Mouse (Mus musculus) MEL (cell line): Measurements from ENCODE around the gene Chrm4. TPM values are rescaled to one million over a fixed set of nuclear protein-coding genes. Genes with fewer than 3 reads are reported as not detected.

Experiments
- DNase-seq: peaks from one replicate; pipeline ENCODE4 v3.0.0; 2011; ENCODE audit warnings: low read depth, low spot score
- H3K27ac ChIP-seq: 2 replicates; pipeline ENCODE4 v1.5.1; 2012; ENCODE audit warnings: low read depth, mild to moderate bottlenecking, control low read depth, low read length, moderate library complexity; ENCODE audit not compliant: control insufficient read depth
- H3K27me3 ChIP-seq, 2 experiments: fragments of 150-350 bp in 1 of 2; sonication (generic) in 1 of 2; 2 replicates each; pipeline ENCODE4 v1.6.1; 2012; ENCODE audit warnings: low read length in 2 of 2, mild to moderate bottlenecking in 2 of 2, improper control_type of control experiment in 1 of 2, moderate library complexity in 1 of 2; ENCODE audit not compliant: insufficient read depth in 2 of 2, control insufficient read depth in 1 of 2
- H3K36me3 ChIP-seq, 2 experiments: 2 replicates each; pipeline ENCODE4 v1.6.1; 2012 to 2014; ENCODE audit warnings: low read length in 2 of 2, improper control_type of control experiment in 1 of 2, inconsistent platforms in 1 of 2, mild to moderate bottlenecking in 1 of 2; ENCODE audit not compliant: insufficient read depth in 2 of 2, control insufficient read depth in 1 of 2
- H3K4me1 ChIP-seq, 2 experiments: fragments of 150-350 bp in 1 of 2; sonication (generic) in 1 of 2; 2 replicates each; pipeline ENCODE4 v1.6.1; 2012; ENCODE audit warnings: low read length in 2 of 2, improper control_type of control experiment in 1 of 2, mild to moderate bottlenecking in 1 of 2; ENCODE audit not compliant: insufficient read depth in 2 of 2, control insufficient read depth in 1 of 2
- H3K4me3 ChIP-seq, 2 experiments: fragments of 150-350 bp in 1 of 2; sonication (generic) in 1 of 2; 2 replicates each; pipeline ENCODE4 v1.5.1; 2012; ENCODE audit warnings: low read depth in 2 of 2, low read length in 2 of 2, mild to moderate bottlenecking in 2 of 2, moderate library complexity in 2 of 2, control low read depth in 1 of 2, improper control_type of control experiment in 1 of 2; ENCODE audit not compliant: control insufficient read depth in 1 of 2, insufficient read depth in 1 of 2
- H3K79me2 ChIP-seq: 2 replicates; pipeline ENCODE4 v1.6.1; 2012; ENCODE audit warnings: mild to moderate bottlenecking, low read length, moderate library complexity; ENCODE audit not compliant: control insufficient read depth, poor library complexity, insufficient read depth
- H3K9ac ChIP-seq: 2 replicates; pipeline ENCODE4 v1.6.1; 2012; ENCODE audit warnings: low read depth, mild to moderate bottlenecking, control low read depth, low read length, moderate library complexity; ENCODE audit not compliant: control insufficient read depth, poor library complexity, severe bottlenecking
- H3K9me3 ChIP-seq: fragments of 150-350 bp; sonication (generic); replicated peaks from 2 replicates; pipeline ENCODE4 v1.6.1; 2012; ENCODE audit warnings: mild to moderate bottlenecking, low read length, improper control_type of control experiment, moderate library complexity; ENCODE audit not compliant: insufficient read depth
- CHD1 ChIP-seq: IDR thresholded peaks from 2 replicates; pipeline ENCODE4 v1.6.1; 2012; ENCODE audit warnings: low read depth, mild to moderate bottlenecking, inconsistent platforms, low read length, improper control_type of control experiment
- CTCF ChIP-seq, 3 experiments: IDR thresholded peaks in 2 of 3; conservative IDR thresholded peaks in 1 of 3; 2 replicates each; pipeline ENCODE4 v1.5.1; 2011 to 2012; ENCODE audit warnings: low read length in 3 of 3, low read depth in 2 of 3, mild to moderate bottlenecking in 2 of 3, improper control_type of control experiment in 1 of 3, inconsistent platforms in 1 of 3, mixed read lengths in 1 of 3, moderate library complexity in 1 of 3; ENCODE audit not compliant: control insufficient read depth in 1 of 3, insufficient read depth in 1 of 3, poor library complexity in 1 of 3, severe bottlenecking in 1 of 3
- E2F4 ChIP-seq: IDR thresholded peaks from 2 replicates; pipeline ENCODE4 v1.6.1; 2011; ENCODE audit warnings: low read depth, low read length, improper control_type of control experiment, borderline replicate concordance
- EP300 ChIP-seq, 2 experiments: IDR thresholded peaks; 2 replicates each; pipeline ENCODE4 v1.6.1; 2011; ENCODE audit warnings: improper control_type of control experiment in 2 of 2, low read length in 2 of 2, low read depth in 1 of 2, mild to moderate bottlenecking in 1 of 2
- JUND ChIP-seq: IDR thresholded peaks from 2 replicates; pipeline ENCODE4 v1.6.1; 2011; ENCODE audit warnings: low read depth, mild to moderate bottlenecking, improper control_type of control experiment, low read length
- MAX ChIP-seq: IDR thresholded peaks from 2 replicates; pipeline ENCODE4 v1.6.1; 2011; ENCODE audit warnings: low read length, improper control_type of control experiment
- POLR2AphosphoS2 ChIP-seq: IDR thresholded peaks from 2 replicates; pipeline ENCODE4 v1.6.1; 2011; ENCODE audit warnings: low read length, improper control_type of control experiment
- RCOR1 ChIP-seq: IDR thresholded peaks from 2 replicates; pipeline ENCODE4 v1.6.1; 2012; ENCODE audit warnings: low read depth, mild to moderate bottlenecking, inconsistent platforms, low read length, improper control_type of control experiment
- TAL1 ChIP-seq: IDR thresholded peaks from 2 replicates; pipeline ENCODE4 v1.6.1; 2012; ENCODE audit warnings: mild to moderate bottlenecking, inconsistent platforms, low read length, moderate library complexity, mixed read lengths
- TBP ChIP-seq: IDR thresholded peaks from 2 replicates; pipeline ENCODE4 v1.8.0; 2011; ENCODE audit warnings: low read depth, low read length, improper control_type of control experiment
- TCF12 ChIP-seq: IDR thresholded peaks from 2 replicates; pipeline ENCODE4 v1.6.1; 2014; ENCODE audit warnings: low read depth, mild to moderate bottlenecking, inconsistent platforms, low read length, improper control_type of control experiment, moderate library complexity
- ZC3H11A ChIP-seq: IDR thresholded peaks from 2 replicates; pipeline ENCODE4 v1.6.1; 2012; ENCODE audit warnings: low read depth, mild to moderate bottlenecking, inconsistent platforms, low read length, improper control_type of control experiment
- ZNF384 ChIP-seq: IDR thresholded peaks from 2 replicates; pipeline ENCODE4 v1.6.1; 2012; ENCODE audit warnings: low read depth, mild to moderate bottlenecking, inconsistent platforms, low read length, improper control_type of control experiment
- polyA plus RNA-seq, 2 experiments: library from polyadenylated mRNA; stranded (reverse) in 1 of 2; unstranded in 1 of 2; fragments of >175 nt in 1 of 2; fragments of >200 nt in 1 of 2; gene quantifications; 2 replicates each; pipeline versions ENCODE4 v1.2.1 to v1.2.4; 2012; ENCODE audit warnings: low replicate concordance in 2 of 2, low read depth in 1 of 2; ENCODE audit not compliant: insufficient read length in 2 of 2, insufficient read depth in 1 of 2, missing spikeins in 1 of 2
- total RNA-seq: library from RNA; depleted of rRNA; stranded (reverse); fragments of 300-350 nt; gene quantifications from 2 replicates; pipeline ENCODE4 v1.2.3, GENCODE M21; 2012

Chrm4 gene
- total and polyA plus RNA-seq, 3 experiments: 21.5 to 29.0 TPM; not detected in 1

- DNase-seq: no peak
- H3K4me1 ChIP-seq: peaks cover 7 to 37% of the 10 kb centered on the region in 2 experiments; a peak in 3 of 4 replicates
Measured at GRCm38 (mm10) chr2:91961901-91962761, 35.1 kb downstream of the Chrm4 start.

GRCm38 (mm10) chr2:91962864-91963401 lies 35.9 kb downstream of the Chrm4 start:
- peak overlapping the region; percentile 85 for H3K9ac ChIP-seq
- TF ChIP-seq MAX: peak; percentile 52; the same call in 1 of the 2 replicates
- TF ChIP-seq CHD1: no peak
- 0 out of 2 replicates have a peak, but pooled peaks have one; percentile 13 for TF ChIP-seq TAL1
- TF ChIP-seq ZC3H11A: no peak
- no peak for TF ChIP-seq POLR2AphosphoS2
- TF ChIP-seq E2F4: no peak
- TF ChIP-seq TBP: no peak
- TF ChIP-seq TCF12: 0 out of 2 replicates have a peak, but pooled peaks have one; percentile 9
- TF ChIP-seq RCOR1: peak; percentile 81; the same call in 1 of the 2 replicates
- TF ChIP-seq EP300 (IDR thresholded peaks at IDR 0.05; ENCODE audit: low read depth in 1 of 2, low read length in 2 of 2): no peak
- TF ChIP-seq JUND: no peak
- no peaks in the 10 kb centered on the region for H3K27me3 ChIP-seq
- no peaks in the 10 kb centered on the region for H3K9me3 ChIP-seq
- DNase-seq: peak; percentile 56
- H3K4me1 ChIP-seq: peaks cover 7 to 30% of the 10 kb centered on the region in 2 experiments; a peak in 3 of 4 replicates
- H3K79me2 ChIP-seq: peaks cover 42% of the 10 kb centered on the region
- H3K27ac ChIP-seq: 0 out of 2 replicates have a peak overlapping the region, but pooled peaks have one; percentile 15
- H3K4me3 ChIP-seq: peak overlapping the region; percentile 80 to 92
- peaks cover 0 to 16% of the 10 kb centered on the region in 2 experiments; a peak in 2 of 4 replicates for H3K36me3 ChIP-seq

More at GRCm38 (mm10) chr2:91961901-91962761, 35.1 kb downstream of the Chrm4 start:
- TF ChIP-seq CTCF (IDR thresholded peaks at IDR 0.05 in 2 of 3, conservative IDR thresholded peaks at IDR 0.05 in 1 of 3; ENCODE audit: control insufficient read depth in 1 of 3, insufficient read depth in 1 of 3, low read depth in 2 of 3, low read length in 3 of 3, poor library complexity in 1 of 3, severe bottlenecking in 1 of 3) (no peak), ZNF384 (peak; percentile 49)
- H3K27me3 ChIP-seq: no peaks in the 10 kb centered on the region
- H3K27ac ChIP-seq: no peak overlapping the region
- H3K4me3 ChIP-seq: peak overlapping the region; percentile 80 to 92
- H3K9ac ChIP-seq: peak overlapping the region; percentile 85
- peaks cover 0 to 23% of the 10 kb centered on the region in 2 experiments; a peak in 2 of 4 replicates for H3K36me3 ChIP-seq
- peaks cover 42% of the 10 kb centered on the region for H3K79me2 ChIP-seq
- H3K9me3 ChIP-seq: no peaks in the 10 kb centered on the region
